Mouse (Mus musculus) erythroblast, embryonic 14.5 days (primary cell): Measurements from ENCODE around the gene Rab20. TPM values are rescaled to one million over a fixed set of nuclear protein-coding genes. Genes with fewer than 3 reads are reported as not detected.
A peak's percentile ranks its signal among the peaks of the same experiment; 100 is the strongest.

Experiments used
- H3K27me3 ChIP-seq: 2 replicates; pipeline ENCODE4 v1.6.1; 2012; ENCODE audit warnings: inconsistent platforms; ENCODE audit not compliant: control insufficient read depth
- H3K36me3 ChIP-seq: 2 replicates; pipeline ENCODE4 v1.6.1; 2012; ENCODE audit warnings: mild to moderate bottlenecking, inconsistent platforms; ENCODE audit not compliant: control insufficient read depth
- H3K4me1 ChIP-seq: 2 replicates; pipeline ENCODE4 v1.6.1; 2012; ENCODE audit warnings: inconsistent platforms; ENCODE audit not compliant: control insufficient read depth
- H3K4me3 ChIP-seq: replicated peaks from 2 replicates; pipeline ENCODE3; 2012; ENCODE audit warnings: moderate library complexity, mild to moderate bottlenecking, inconsistent platforms
- H3K9me3 ChIP-seq: 2 replicates; pipeline ENCODE4 v1.6.1; 2012; ENCODE audit warnings: low read length, inconsistent platforms, mixed read lengths; ENCODE audit not compliant: control insufficient read depth
- GATA1 ChIP-seq: IDR thresholded peaks from 2 replicates; pipeline ENCODE4 v1.6.1; 2012; ENCODE audit warnings: low read length, inconsistent platforms, mixed read lengths
- TAL1 ChIP-seq: IDR thresholded peaks from 3 replicates; pipeline ENCODE4 v1.6.1; 2012; ENCODE audit warnings: low read length, inconsistent platforms, mixed read lengths
- polyA plus RNA-seq: library from polyadenylated mRNA; stranded (reverse); fragments of >175 nt; gene quantifications from 2 replicates; pipeline ENCODE4 v1.2.3, GENCODE M21; 2012

Gene Rab20
- polyA plus RNA-seq, 1 experiment, result 0.05 TPM

GRCm38 (mm10) chr8:11486142-11486541 is 7.6 kb upstream of the Rab20 start:
- H3K4me3 ChIP-seq, result no peak overlapping the region
- no peak for TF ChIP-seq TAL1
- no peak for TF ChIP-seq GATA1
- no peaks in the 10 kb centered on the region for H3K36me3 ChIP-seq
- H3K27me3 ChIP-seq, result peaks cover 33% of the 10 kb centered on the region
- no peaks in the 10 kb centered on the region for H3K9me3 ChIP-seq
- H3K4me1 ChIP-seq, result no peaks in the 10 kb centered on the region

GRCm38 (mm10) chr8:11482537-11482936 is 4.0 kb upstream of the Rab20 start:
- Histone ChIP-seq H3K9me3 (no peaks in the 10 kb centered on the region; the same call in 1 of the 2 replicates), H3K4me1 (peaks cover 4% of the 10 kb centered on the region), H3K36me3 (no peaks in the 10 kb centered on the region), H3K27me3 (peaks cover 48% of the 10 kb centered on the region), H3K4me3 (no peak overlapping the region)
- TF ChIP-seq TAL1 (no peak), GATA1 (no peak)

- Histone ChIP-seq H3K9me3 (no peaks in the 10 kb centered on the region; the same call in 1 of the 2 replicates), H3K27me3 (peaks cover 52% of the 10 kb centered on the region), H3K4me1 (peaks cover 4% of the 10 kb centered on the region), H3K4me3 (no peak overlapping the region), H3K36me3 (no peaks in the 10 kb centered on the region)
- TF ChIP-seq TAL1 (no peak), GATA1 (no peak)
Measured at GRCm38 (mm10) chr8:11481876-11482275, 3.4 kb upstream of the Rab20 start.

- TF ChIP-seq GATA1 (no peak), TAL1 (no peak)
- Histone ChIP-seq H3K27me3 (peaks cover 74% of the 10 kb centered on the region), H3K4me3 (no peak overlapping the region), H3K4me1 (peaks cover 4% of the 10 kb centered on the region), H3K9me3 (no peaks in the 10 kb centered on the region; the same call in 1 of the 2 replicates), H3K36me3 (no peaks in the 10 kb centered on the region)
Measured at GRCm38 (mm10) chr8:11479591-11479990, 1.1 kb upstream of the Rab20 start.

GRCm38 (mm10) chr8:11478807-11479527 is 457 bp upstream of the Rab20 start:
- Histone ChIP-seq H3K9me3 (no peaks in the 10 kb centered on the region; the same call in 1 of the 2 replicates), H3K4me1 (peaks cover 4% of the 10 kb centered on the region), H3K27me3 (peaks cover 81% of the 10 kb centered on the region), H3K36me3 (no peaks in the 10 kb centered on the region), H3K4me3 (peak overlapping the region; percentile 14)
- TF ChIP-seq TAL1 (no peak), GATA1 (no peak)

- Histone ChIP-seq H3K27me3 (peaks cover 89% of the 10 kb centered on the region), H3K4me1 (peaks cover 4% of the 10 kb centered on the region), H3K9me3 (no peaks in the 10 kb centered on the region; the same call in 1 of the 2 replicates), H3K36me3 (no peaks in the 10 kb centered on the region), H3K4me3 (peak overlapping the region; percentile 18)
- TF ChIP-seq GATA1 (no peak), TAL1 (no peak)
Measured at GRCm38 (mm10) chr8:11477178-11477553, 1.3 kb downstream of the Rab20 start.

- Histone ChIP-seq H3K4me1 (peaks cover 4% of the 10 kb centered on the region), H3K27me3 (peaks cover 83% of the 10 kb centered on the region), H3K36me3 (no peaks in the 10 kb centered on the region), H3K4me3 (peak overlapping the region; percentile 18), H3K9me3 (no peaks in the 10 kb centered on the region; the same call in 1 of the 2 replicates)
- TF ChIP-seq TAL1 (no peak), GATA1 (no peak)
Measured at GRCm38 (mm10) chr8:11476338-11477177, 2.0 kb downstream of the Rab20 start.

GRCm38 (mm10) chr8:11475876-11476275 is 2.6 kb downstream of the Rab20 start:
- no peaks in the 10 kb centered on the region for H3K36me3 ChIP-seq
- H3K9me3 ChIP-seq, result no peaks in the 10 kb centered on the region; the same call in 1 of the 2 replicates
- peaks cover 78% of the 10 kb centered on the region for H3K27me3 ChIP-seq
- no peak for TF ChIP-seq TAL1
- TF ChIP-seq GATA1, result no peak
- no peak overlapping the region for H3K4me3 ChIP-seq
- H3K4me1 ChIP-seq, result peaks cover 4% of the 10 kb centered on the region

GRCm38 (mm10) chr8:11475397-11475796 is 3.1 kb downstream of the Rab20 start:
- TF ChIP-seq GATA1 (no peak), TAL1 (no peak)
- H3K9me3 ChIP-seq, result no peaks in the 10 kb centered on the region; the same call in 1 of the 2 replicates
- H3K27me3 ChIP-seq, result peaks cover 73% of the 10 kb centered on the region
- peaks cover 4% of the 10 kb centered on the region for H3K4me1 ChIP-seq
- H3K36me3 ChIP-seq, result no peaks in the 10 kb centered on the region
- no peak overlapping the region for H3K4me3 ChIP-seq
